Mouse (Mus musculus) heart, postnatal 0 days (tissue): ENCODE results near the gene Elane. TPM values are rescaled to one million over a fixed set of nuclear protein-coding genes. Genes with fewer than 3 reads are reported as not detected.

ENCODE experiments used
- ATAC-seq: fragments of 200-750 bp; cut with Nextera tagmentation; 2 replicates; pipeline ENCODE4 v1.8.0; 2017; ENCODE audit warnings: low read depth, moderate number of reproducible peaks, moderate library complexity; ENCODE audit not compliant: insufficient read depth
- DNase-seq: peaks from one replicate; pipeline ENCODE4 v3.0.0-alpha.2; 2016; ENCODE audit warnings: low spot score
- H3K27ac ChIP-seq: fragments of 300-500 bp; sonication (generic); 2 replicates; pipeline ENCODE4 v1.5.1; 2014; ENCODE audit warnings: low read depth, mild to moderate bottlenecking
- H3K27me3 ChIP-seq: fragments of 300-500 bp; sonication (generic); 2 replicates; pipeline ENCODE4 v1.6.1; 2014; ENCODE audit warnings: low read length, mixed read lengths; ENCODE audit not compliant: control insufficient read depth, insufficient read depth
- H3K36me3 ChIP-seq: fragments of 300-500 bp; sonication (generic); replicated peaks from 2 replicates; pipeline ENCODE4 v1.6.1; 2014; ENCODE audit warnings: low read length, mixed read lengths; ENCODE audit not compliant: control insufficient read depth, insufficient read depth
- H3K4me1 ChIP-seq: fragments of 300-500 bp; sonication (generic); 2 replicates; pipeline ENCODE4 v1.6.1; 2014; ENCODE audit warnings: antibody characterized with exemption; ENCODE audit not compliant: control insufficient read depth, insufficient read depth
- H3K4me2 ChIP-seq: fragments of 300-500 bp; sonication (generic); 2 replicates; pipeline ENCODE4 v1.6.1; 2014; ENCODE audit warnings: low read depth, mild to moderate bottlenecking, low read length, moderate library complexity
- H3K4me3 ChIP-seq: fragments of 300-500 bp; sonication (generic); 2 replicates; pipeline ENCODE4 v1.5.1; 2014; ENCODE audit warnings: low read depth, low read length
- H3K9ac ChIP-seq: fragments of 300-500 bp; sonication (generic); replicated peaks from 2 replicates; pipeline ENCODE4 v1.6.1; 2014; ENCODE audit warnings: low read depth, low read length, mixed read lengths
- H3K9me3 ChIP-seq: fragments of 300-500 bp; sonication (generic); replicated peaks from 2 replicates; pipeline ENCODE4 v1.6.1; 2016; ENCODE audit warnings: low read length; ENCODE audit not compliant: control insufficient read depth
- CTCF ChIP-seq: IDR thresholded peaks from 2 replicates; pipeline ENCODE4 v1.5.1; 2016; ENCODE audit warnings: antibody characterized with exemption, control low read depth, low read depth
- EP300 ChIP-seq: IDR thresholded peaks from 2 replicates; pipeline ENCODE4 v1.6.1; 2016; ENCODE audit warnings: antibody characterized with exemption, low read depth
- WGBS: fragments of 180-500 bp; shearing (Covaris S2); extraction: QIAGEN DNeasy Blood & Tissue Kit; methylation state at CpG from one replicate; pipeline ENCODE4 v1.1.7; 2014; 5-methylcytosine and 5-hydroxymethylcytosine counted together
- polyA plus RNA-seq: library from polyadenylated mRNA; unstranded; fragments of >200 nt; fragmentation: Nextera tagmentation; extraction: Ambion mirVana; gene quantifications from 2 replicates; pipeline ENCODE4 v1.2.1, GENCODE M21; 2015
- total RNA-seq: library from RNA; depleted of rRNA; stranded (reverse); fragments of >200 nt; gene quantifications from 2 replicates; pipeline ENCODE4 v1.2.3, GENCODE M21; 2014; ENCODE audit warnings: low replicate concordance

The Elane gene
- total and polyA plus RNA-seq, 2 experiments from 2014 or later = not detected

DNA sequence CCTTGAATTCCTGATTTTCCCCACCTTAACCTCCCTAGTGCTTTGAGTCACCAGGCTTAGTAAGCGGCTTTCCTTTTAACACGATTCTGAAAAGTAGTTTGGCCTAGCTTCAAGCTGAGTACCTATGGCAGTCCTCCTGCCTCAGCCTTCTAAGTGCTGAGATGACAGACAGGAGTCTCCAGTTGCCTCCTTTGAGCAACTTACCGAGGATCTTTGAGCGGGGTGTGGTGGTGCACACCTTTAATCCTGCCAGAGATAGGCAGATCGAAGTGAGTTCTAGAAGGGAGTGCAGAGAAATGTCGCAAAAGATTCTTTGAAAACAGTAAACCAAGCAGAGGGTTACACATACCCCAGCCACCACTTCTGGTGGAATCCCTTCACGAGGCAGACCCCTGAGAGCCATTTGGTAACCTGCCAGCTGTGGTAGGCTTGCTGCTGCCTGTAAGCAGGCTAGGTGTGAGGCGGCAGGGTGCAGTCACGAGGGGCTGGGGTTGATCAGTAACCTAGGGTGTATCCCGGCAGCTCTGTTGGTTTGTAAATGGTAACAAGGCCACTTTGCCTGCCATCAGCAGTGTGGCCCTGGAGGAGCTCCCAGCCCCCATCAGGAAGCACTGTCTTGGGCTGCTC lies 30.4 kb upstream of the Elane start:
- DNase-seq = no peak
- TF ChIP-seq CTCF (no peak), EP300 (no peak)
- ATAC-seq = no peak
- H3K4me1 ChIP-seq = peaks cover 55% of the 10 kb centered on the region
- peak overlapping the region; percentile 90 for H3K4me2 ChIP-seq
- peak overlapping the region; percentile 98 for H3K9ac ChIP-seq
- peak overlapping the region; percentile 100 for H3K27ac ChIP-seq
- H3K9me3 ChIP-seq = no peaks in the 10 kb centered on the region
- peaks cover 33% of the 10 kb centered on the region for H3K36me3 ChIP-seq
- H3K27me3 ChIP-seq = no peaks in the 10 kb centered on the region
- under 1% methylated on average over 10 of the region's 10 CpGs for WGBS
- peak overlapping the region; percentile 98 for H3K4me3 ChIP-seq

DNA sequence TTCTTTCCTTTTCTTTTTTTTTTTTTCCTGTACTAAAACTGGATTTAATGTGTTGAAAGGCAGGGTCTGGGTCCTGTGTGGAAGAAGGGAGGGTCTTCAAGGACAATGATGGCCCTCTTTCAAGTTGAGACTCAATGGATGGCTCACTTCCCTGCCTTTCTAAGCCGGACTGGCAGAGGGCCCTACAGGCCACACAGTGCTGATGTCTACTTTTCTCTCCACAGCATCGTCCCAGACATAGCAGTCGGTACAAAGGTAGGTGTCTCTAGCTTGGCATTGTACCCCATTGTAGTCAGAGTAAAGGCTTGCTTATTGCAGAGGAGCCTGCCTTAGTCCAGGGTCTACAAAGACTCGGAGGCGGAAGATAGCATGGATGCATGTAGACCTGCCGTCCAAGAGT lies 29.8 kb upstream of the Elane start:
- WGBS = 15% methylated on average over 6 of the region's 6 CpGs
- no peak for DNase-seq

DNA sequence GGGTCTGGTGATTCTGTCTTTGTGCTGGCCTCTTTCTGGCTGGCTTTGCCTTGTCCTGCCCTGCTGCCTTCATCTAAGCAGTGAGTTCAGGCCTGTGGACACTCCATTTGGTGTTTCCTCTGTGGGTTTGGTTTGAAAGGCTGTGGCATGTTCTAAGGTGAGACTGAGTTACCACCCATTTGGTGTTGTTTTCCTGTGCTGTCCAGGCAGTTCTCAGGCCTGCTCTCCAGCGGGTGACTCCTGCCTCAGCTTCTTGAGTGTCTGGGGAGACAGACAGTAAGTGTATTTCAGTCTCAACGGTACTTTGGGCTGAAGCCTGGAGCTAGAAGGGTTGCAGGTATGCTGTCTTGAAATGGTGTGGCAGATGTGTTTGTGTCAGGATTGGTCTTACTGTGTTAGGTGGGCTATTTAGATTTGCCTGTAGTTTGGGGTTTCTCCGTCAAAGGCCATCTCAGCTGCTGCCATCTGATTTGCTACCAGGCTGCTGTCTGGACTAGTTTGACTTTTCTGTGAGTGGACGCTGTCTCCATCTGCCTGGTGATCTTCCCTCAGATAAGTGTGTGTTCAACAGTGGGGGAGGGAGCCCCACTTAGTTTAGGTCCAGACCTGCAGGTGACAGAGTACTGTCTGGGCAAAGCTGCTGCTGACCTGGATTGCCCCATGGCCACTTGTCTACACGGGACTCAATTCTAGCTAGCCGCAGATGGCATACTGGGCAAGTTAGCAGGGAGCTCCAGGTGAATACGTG lies 29.2 kb upstream of the Elane start:
- peak overlapping the region; percentile 90 for H3K4me2 ChIP-seq
- no peak for ATAC-seq
- H3K36me3 ChIP-seq = peaks cover 45% of the 10 kb centered on the region
- H3K4me1 ChIP-seq = peaks cover 55% of the 10 kb centered on the region
- DNase-seq = no peak
- H3K27ac ChIP-seq = peak overlapping the region; percentile 100
- H3K27me3 ChIP-seq = no peaks in the 10 kb centered on the region
- no peaks in the 10 kb centered on the region for H3K9me3 ChIP-seq
- TF ChIP-seq EP300 (0 out of 2 replicates have a peak, but pooled peaks have one; percentile 10), CTCF (no peak)
- H3K4me3 ChIP-seq = peak overlapping the region; percentile 98
- peak overlapping the region; percentile 98 for H3K9ac ChIP-seq
- 7% methylated on average over 7 of the region's 7 CpGs for WGBS

More for the DNA sequence above, 29.8 kb upstream of the Elane start:
- Histone ChIP-seq H3K4me2 (peak overlapping the region; percentile 90), H3K27ac (peak overlapping the region; percentile 100), H3K4me1 (peaks cover 55% of the 10 kb centered on the region), H3K9ac (peak overlapping the region; percentile 98), H3K36me3 (peaks cover 39% of the 10 kb centered on the region), H3K4me3 (peak overlapping the region; percentile 98), H3K27me3 (no peaks in the 10 kb centered on the region), H3K9me3 (no peaks in the 10 kb centered on the region)
- no peak for TF ChIP-seq EP300
- no peak for TF ChIP-seq CTCF
- ATAC-seq = no peak

DNA sequence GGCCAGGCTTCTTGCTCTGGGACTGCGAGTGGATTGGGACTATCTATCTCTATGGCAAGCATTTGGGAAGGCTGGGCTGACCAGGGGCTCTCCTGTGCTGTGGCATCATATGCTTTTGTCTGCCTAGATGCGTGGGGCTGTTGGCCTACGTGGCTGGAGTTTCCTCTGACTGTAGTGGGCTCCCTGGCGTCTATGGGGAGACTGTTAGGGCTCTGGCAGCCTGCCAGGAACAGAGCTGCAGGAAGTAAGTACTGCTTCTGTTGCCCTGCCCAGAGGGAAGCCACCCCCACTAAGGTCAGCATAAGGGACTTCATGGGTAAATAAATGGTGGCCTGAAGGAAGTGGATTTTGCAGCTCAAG lies 28.6 kb upstream of the Elane start:
- Histone ChIP-seq H3K4me2 (peak overlapping the region; percentile 90), H3K9ac (peak overlapping the region; percentile 98), H3K27me3 (no peaks in the 10 kb centered on the region), H3K4me1 (peaks cover 52% of the 10 kb centered on the region), H3K9me3 (no peaks in the 10 kb centered on the region), H3K36me3 (peaks cover 51% of the 10 kb centered on the region), H3K27ac (peak overlapping the region; percentile 75), H3K4me3 (peak overlapping the region; percentile 98)
- 0% methylated on average over 4 of the region's 4 CpGs for WGBS
- DNase-seq (peak; percentile 84), ATAC-seq (no peak)
- no peak for TF ChIP-seq CTCF
- 0 out of 2 replicates have a peak, but pooled peaks have one; percentile 2 for TF ChIP-seq EP300

DNA sequence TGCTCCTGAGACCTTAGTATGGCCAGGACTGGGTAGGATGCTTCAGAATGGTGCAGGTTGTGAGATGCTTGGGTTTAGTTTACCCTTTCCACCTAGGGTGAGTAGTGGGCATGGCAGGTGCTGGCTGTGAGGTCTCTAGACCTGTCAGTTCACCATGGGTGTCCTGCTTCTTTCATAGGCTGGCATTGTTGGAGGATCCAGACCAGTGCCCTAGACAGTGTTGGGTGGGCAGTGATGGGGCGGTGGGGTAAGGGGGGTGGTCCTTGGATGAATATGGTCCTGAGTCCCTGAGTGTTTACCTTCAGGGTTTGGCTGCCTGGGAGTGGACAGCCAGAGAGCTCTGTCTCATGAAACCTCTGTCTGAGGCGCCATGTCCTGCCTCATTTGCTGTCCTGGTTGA lies 28.2 kb upstream of the Elane start:
- no peak for ATAC-seq
- Histone ChIP-seq H3K4me1 (peaks cover 47% of the 10 kb centered on the region), H3K36me3 (peaks cover 55% of the 10 kb centered on the region), H3K9ac (no peak overlapping the region), H3K4me3 (peak overlapping the region; percentile 98), H3K9me3 (no peaks in the 10 kb centered on the region), H3K27ac (peak overlapping the region; percentile 75), H3K4me2 (peak overlapping the region; percentile 90), H3K27me3 (no peaks in the 10 kb centered on the region)
- WGBS = 56% methylated on average over 2 of the region's 2 CpGs
- DNase-seq = no peak
- TF ChIP-seq EP300 (no peak), CTCF (no peak)
